Mouse (Mus musculus) G1E-ER4 (cell line): ENCODE results near the gene Tspan1. TPM values are rescaled to one million over a fixed set of nuclear protein-coding genes. Genes with fewer than 3 reads are reported as not detected.

ENCODE experiments used
- GATA1 ChIP-seq: IDR thresholded peaks from one replicate; pipeline ENCODE4 v1.8.0; 2012; ENCODE audit warnings: low read length, inconsistent platforms
- polyA plus RNA-seq: library from polyadenylated mRNA; stranded (reverse); fragments of >175 nt; gene quantifications from 2 replicates; pipeline ENCODE4 v1.2.3, GENCODE M21; 2012

Tspan1 gene
- polyA plus RNA-seq, 1 experiment, result not detected

- no peak for TF ChIP-seq GATA1
These were observed 17.6 kb downstream of the Tspan1 start for GRCm38 (mm10) chr4:116149812-116150155.

- no peak for TF ChIP-seq GATA1
These were observed 23.3 kb downstream of the Tspan1 start for GRCm38 (mm10) chr4:116143891-116144717.

- TF ChIP-seq GATA1, result no peak
These were observed 24.0 kb downstream of the Tspan1 start for GRCm38 (mm10) chr4:116143317-116143811.

GRCm38 (mm10) chr4:116142269-116142668, 25.1 kb downstream of the Tspan1 start:
- TF ChIP-seq GATA1, result no peak

- no peak for TF ChIP-seq GATA1
These were observed 25.7 kb downstream of the Tspan1 start for GRCm38 (mm10) chr4:116141736-116142135.

- no peak for TF ChIP-seq GATA1
These were observed 26.4 kb downstream of the Tspan1 start for GRCm38 (mm10) chr4:116140801-116141574.

- no peak for TF ChIP-seq GATA1
These were observed 29.9 kb downstream of the Tspan1 start for GRCm38 (mm10) chr4:116137421-116137996.

GRCm38 (mm10) chr4:116134990-116135389, 32.4 kb downstream of the Tspan1 start:
- TF ChIP-seq GATA1, result no peak

GRCm38 (mm10) chr4:116133126-116133525, 34.3 kb downstream of the Tspan1 start:
- no peak for TF ChIP-seq GATA1

- TF ChIP-seq GATA1, result no peak
These were observed 39.4 kb downstream of the Tspan1 start for GRCm38 (mm10) chr4:116127956-116128355.

GRCm38 (mm10) chr4:116125803-116126386, 41.5 kb downstream of the Tspan1 start:
- TF ChIP-seq GATA1, result peak; percentile 93

- TF ChIP-seq GATA1, result no peak
These were observed 43.5 kb downstream of the Tspan1 start, which contains the start of the genes Rad54l and Pomgnt1 for GRCm38 (mm10) chr4:116123602-116124519. Rad54l (minus strand) TSS chr4:116123690. Pomgnt1 (plus strand) TSS chr4:116123840.

- no peak for TF ChIP-seq GATA1
These were observed 44.6 kb downstream of the Tspan1 start for GRCm38 (mm10) chr4:116122762-116123161.

Other genes starting within 250 kb of the Tspan1 start
- gene Dmbx1, start 227.7 kb downstream of the Tspan1 start, polyA plus RNA-seq, result not detected in 2 replicates
- not detected in 2 replicates for gene Faah, start 149.7 kb downstream of the Tspan1 start, polyA plus RNA-seq
- gene Nsun4, start 113.7 kb downstream of the Tspan1 start, polyA plus RNA-seq, result 0.11 and 0.37 TPM in 2 replicates
- 18.6 and 22.9 TPM in 2 replicates for gene Uqcrh, start 92.5 kb downstream of the Tspan1 start, polyA plus RNA-seq
- 37.6 and 60.8 TPM in 2 replicates for gene Lrrc41, start 92.3 kb downstream of the Tspan1 start, polyA plus RNA-seq
- 2.0 and 2.4 TPM in 2 replicates for gene Rad54l, start 43.9 kb downstream of the Tspan1 start, polyA plus RNA-seq
- gene Pomgnt1, start 43.8 kb downstream of the Tspan1 start, polyA plus RNA-seq, result 12.0 and 12.6 TPM in 2 replicates
- gene Lurap1, start 16.3 kb downstream of the Tspan1 start, polyA plus RNA-seq, result 0.01 TPM in 1 of 2 replicates, not detected in the other
- not detected in 2 replicates for gene 1700042G07Rik, start 5.8 kb upstream of the Tspan1 start, polyA plus RNA-seq
- not detected in 2 replicates for gene Gm49337, start 5.8 kb upstream of the Tspan1 start, polyA plus RNA-seq
- 6.5 and 7.2 TPM in 2 replicates for gene Pik3r3, start 54.0 kb upstream of the Tspan1 start, polyA plus RNA-seq